Mouse (Mus musculus): Measurements from ENCODE around the gene Gpx1.

- no peak for TF ChIP-seq CTCF (IDR thresholded peaks at IDR 0.05; ENCODE audit: insufficient read depth, low read depth, low read length)
- no peak for TF ChIP-seq POLR2A (IDR thresholded peaks at IDR 0.05; ENCODE audit: insufficient read depth, low read depth, low read length)
These were observed 5.1 kb downstream of the Gpx1 start for GRCm38 (mm10) chr9:108343835-108344234.

All from olfactory bulb, adult 2 months (tissue).